Mouse (Mus musculus): Measurements from ENCODE around the gene Disp2. TPM values are rescaled to one million over a fixed set of nuclear protein-coding genes. Genes with fewer than 3 reads are reported as not detected.

Gene Disp2
- total RNA-seq, 2 experiments from 2014 or later, result not detected

DNA sequence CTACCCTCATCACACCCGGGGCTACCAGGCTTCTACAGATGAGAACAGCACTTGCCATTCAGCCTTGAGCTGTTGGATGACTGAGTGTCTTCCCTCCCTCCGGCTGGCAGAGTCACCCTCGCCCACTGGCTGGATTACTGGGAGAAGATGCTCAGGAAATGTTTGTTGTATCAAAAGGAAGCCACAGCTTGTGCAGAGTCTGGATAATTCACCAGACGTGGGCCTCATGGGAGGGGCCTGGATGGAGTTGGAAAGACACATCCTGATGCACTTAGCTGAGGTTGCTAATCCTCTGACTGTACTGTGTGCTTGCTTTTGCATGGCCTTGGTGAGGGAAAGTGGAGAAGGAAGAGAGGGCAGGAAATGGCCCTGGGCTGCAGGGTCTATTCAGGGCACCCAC, 23.4 kb upstream of the Disp2 start:
- ATAC-seq (replicated peaks; ENCODE audit: poor library complexity), result no peak

DNA sequence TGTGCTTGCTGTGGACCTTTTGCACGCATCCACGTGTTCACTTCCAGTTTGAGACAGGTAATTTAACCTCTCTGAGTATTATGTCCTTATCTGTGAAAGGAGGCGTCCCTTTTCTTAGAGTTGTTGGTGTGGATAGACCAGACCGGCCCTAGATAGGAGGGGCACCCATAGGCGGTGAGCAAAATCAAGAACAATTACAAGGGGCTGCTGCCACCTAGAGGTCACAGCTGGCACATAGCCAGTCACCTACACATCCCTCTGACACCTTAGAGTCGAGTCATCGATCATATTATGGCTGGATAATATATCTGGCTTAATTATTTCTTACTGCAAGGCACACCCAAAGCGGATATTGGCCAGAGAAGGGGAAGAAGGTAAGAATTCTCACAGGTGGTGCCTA, 19.7 kb upstream of the Disp2 start:
- ATAC-seq (replicated peaks; ENCODE audit: poor library complexity), result peak; percentile 68

DNA sequence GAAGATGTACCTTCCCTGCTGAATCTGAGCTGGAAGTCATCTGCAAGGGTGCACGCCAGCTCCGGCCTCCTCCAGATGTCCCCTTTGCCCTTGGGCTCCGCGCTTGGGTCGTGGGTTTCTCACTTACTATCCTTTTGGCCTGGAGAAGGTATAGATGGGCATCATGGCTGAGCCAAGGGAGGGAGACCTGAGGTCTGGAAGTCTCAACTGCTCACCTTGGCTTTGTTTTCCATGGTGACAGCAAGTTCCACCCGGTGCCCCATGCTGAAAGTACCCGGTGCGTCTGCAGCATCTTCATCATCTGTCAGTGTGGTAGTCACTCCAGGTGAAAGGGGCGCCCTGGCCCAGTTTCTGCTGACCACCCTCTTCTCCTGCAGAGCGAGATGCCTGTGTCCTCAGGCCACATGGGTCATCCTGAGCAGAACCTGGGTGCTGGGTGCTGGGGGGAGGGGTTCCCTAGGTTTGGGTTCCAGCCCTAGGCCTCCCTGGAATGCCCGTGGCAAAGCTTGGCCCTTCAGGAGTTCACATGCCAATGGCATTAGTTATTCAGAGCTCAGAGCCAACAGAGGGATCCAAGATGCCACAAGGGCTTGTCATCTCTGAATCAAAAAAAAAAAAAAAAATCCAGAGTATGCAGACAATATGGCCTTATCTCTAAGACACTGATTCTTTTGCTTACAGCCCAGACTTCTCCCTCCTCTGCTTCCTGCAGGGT, 19.1 kb upstream of the Disp2 start:
- no peak for ATAC-seq (replicated peaks; ENCODE audit: poor library complexity)

GRCm38 (mm10) chr2:118761358-118761757, 18.2 kb upstream of the Disp2 start:
- ATAC-seq (replicated peaks; ENCODE audit: poor library complexity), result no peak

- ATAC-seq (replicated peaks; ENCODE audit: poor library complexity), result peak; percentile 76
These were observed 17.4 kb upstream of the Disp2 start, which contains the start of gene Ccdc9b for GRCm38 (mm10) chr2:118761906-118762783. Gene Ccdc9b, minus strand, starts transcription at chr2:118762661.

DNA sequence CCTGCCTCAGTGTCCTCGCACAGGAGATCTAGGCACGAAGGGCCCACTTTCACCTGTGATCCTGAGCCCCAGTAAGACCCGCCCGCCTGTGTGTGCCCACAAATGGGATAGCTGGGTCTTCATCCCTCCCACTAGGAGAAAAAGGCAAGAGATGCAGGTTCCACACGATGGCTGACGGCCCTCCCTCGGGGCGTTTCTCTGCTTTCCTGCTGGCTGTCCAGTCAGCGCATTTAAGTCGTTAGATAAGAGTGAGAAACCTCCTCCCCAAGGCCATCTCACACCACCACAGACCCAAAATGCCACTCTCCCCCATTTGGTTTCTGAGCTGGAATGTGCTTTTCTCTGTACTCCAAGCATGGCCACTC, 16.8 kb upstream of the Disp2 start:
- peak; percentile 21 for ATAC-seq (replicated peaks; ENCODE audit: poor library complexity)

GRCm38 (mm10) chr2:118763469-118763868, 16.1 kb upstream of the Disp2 start:
- no peak for ATAC-seq (replicated peaks; ENCODE audit: poor library complexity)

DNA sequence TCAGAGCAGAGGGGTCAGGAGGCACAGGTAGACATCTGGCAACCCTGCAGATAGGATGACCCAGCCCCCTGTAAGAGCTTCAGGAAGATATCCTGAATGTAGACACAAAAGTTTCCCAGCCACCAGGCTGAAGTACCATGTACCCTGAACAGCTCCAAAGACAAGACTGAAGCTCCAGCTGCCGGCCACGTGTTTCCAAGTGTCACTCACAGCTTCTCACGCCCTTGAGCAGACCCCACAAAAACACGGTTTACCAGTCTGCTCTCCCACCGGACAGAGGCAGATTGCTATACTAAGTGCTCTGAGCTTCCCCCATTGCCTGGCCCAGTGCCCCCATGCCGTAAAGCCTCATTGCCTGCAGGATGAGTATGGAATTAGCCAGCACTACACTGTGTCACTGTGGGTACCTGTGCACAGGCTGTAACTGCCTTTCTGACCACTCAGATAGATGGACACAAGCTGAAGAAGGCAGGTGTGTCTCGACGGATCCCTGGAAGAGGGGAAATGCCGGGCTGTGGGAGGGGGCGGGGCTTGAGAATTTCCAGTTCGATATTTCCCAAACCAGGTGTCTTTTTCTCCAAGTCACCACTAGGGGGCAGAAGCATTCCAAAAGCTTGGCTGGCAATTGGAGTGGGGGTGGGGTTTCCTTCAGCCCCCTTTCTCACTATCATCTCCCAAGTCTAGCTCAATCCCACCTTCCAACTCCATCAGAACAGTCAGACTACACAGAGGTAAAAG, 15.3 kb upstream of the Disp2 start:
- ATAC-seq (replicated peaks; ENCODE audit: poor library complexity), result no peak

DNA sequence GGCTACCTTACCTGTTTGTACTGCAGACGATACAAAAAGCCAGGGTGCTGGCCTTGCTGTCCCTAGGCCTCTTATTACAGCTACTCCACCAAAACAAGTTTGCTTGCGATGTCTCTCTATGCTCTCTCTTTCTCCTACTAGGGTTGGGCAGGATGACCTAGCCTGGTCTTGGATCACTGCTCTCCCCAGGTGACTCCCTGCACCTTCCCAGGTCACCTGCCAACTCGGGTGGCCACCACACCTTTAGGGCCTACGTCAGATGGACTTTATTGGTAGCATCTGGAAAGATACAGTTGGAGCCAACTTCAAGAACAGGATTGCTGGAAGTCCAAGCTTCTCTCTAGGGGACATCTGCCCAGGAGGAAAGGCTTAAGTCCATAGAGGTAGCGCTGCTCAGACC, 14.6 kb upstream of the Disp2 start:
- ATAC-seq (replicated peaks; ENCODE audit: poor library complexity), result no peak

GRCm38 (mm10) chr2:118766041-118767033, 13.2 kb upstream of the Disp2 start:
- peak; percentile 29; the same call in 1 of the 2 replicates for ATAC-seq (replicated peaks; ENCODE audit: poor library complexity)

GRCm38 (mm10) chr2:118772158-118772874, 7.2 kb upstream of the Disp2 start, which contains the start of gene Phgr1:
Gene Phgr1, plus strand, starts transcription at chr2:118772769.
- peak; percentile 37 for ATAC-seq (replicated peaks; ENCODE audit: poor library complexity)

- ATAC-seq (replicated peaks; ENCODE audit: poor library complexity), result no peak
These were observed 5.0 kb upstream of the Disp2 start for GRCm38 (mm10) chr2:118774536-118774935.

GRCm38 (mm10) chr2:118775396-118775795, 4.1 kb upstream of the Disp2 start:
- 0 out of 2 replicates have a peak, but pooled peaks have one; percentile 7 for ATAC-seq (replicated peaks; ENCODE audit: poor library complexity)

- ATAC-seq (replicated peaks; ENCODE audit: poor library complexity), result no peak
These were observed 3.7 kb upstream of the Disp2 start for GRCm38 (mm10) chr2:118775846-118776245.

- no peak for ATAC-seq (replicated peaks; ENCODE audit: poor library complexity)
These were observed 3.2 kb upstream of the Disp2 start for GRCm38 (mm10) chr2:118776295-118776694.

DNA sequence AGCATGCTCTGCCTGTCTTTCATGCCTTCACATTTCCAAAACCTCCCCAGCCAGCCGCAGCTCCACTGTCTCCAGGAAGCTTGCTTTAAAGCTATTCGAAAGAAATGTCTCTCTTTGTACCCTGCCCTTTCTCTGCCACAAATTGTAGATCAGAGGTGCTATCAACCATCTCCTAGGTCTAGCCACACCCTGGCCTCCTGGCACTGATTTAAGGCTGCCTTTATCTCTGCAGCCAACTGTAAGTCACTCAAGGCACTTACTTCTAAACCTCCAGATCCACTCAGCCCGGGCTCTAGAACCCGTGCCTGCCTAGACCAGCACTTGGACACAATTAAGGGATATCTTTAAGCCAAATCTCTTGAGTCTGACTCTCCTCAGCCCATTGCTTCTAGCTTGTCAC, 1.1 kb upstream of the Disp2 start:
- ATAC-seq (replicated peaks; ENCODE audit: poor library complexity), result no peak

- no peak for ATAC-seq (replicated peaks; ENCODE audit: poor library complexity)
These were observed 454 bp upstream of the Disp2 start for GRCm38 (mm10) chr2:118779065-118779464.

GRCm38 (mm10) chr2:118781115-118781514, 1.6 kb downstream of the Disp2 start:
- no peak for ATAC-seq (replicated peaks; ENCODE audit: poor library complexity)

- ATAC-seq (replicated peaks; ENCODE audit: poor library complexity), result no peak
These were observed 2.8 kb downstream of the Disp2 start for GRCm38 (mm10) chr2:118782303-118782702.
